Comparison of ENCODE assay signal across 10 mouse cellular contexts in genomic region chr8:11421105-11421504, GRCm38 (mm10). TPM values are rescaled to one million over a fixed set of nuclear protein-coding genes. Genes with fewer than 3 reads are reported as not detected.
DNase-seq lines count a peak whose midpoint lies in the region; ATAC-seq and TF ChIP-seq lines count a peak whose summit lies in the region.
"Had no signal": no experiment of that assay in that cellular context is flagged by ENCODE, and none has a peak within 500 bp of the region (broad histone marks: within the 10 kb centered on the region; RNA-seq: fewer than 3 reads in every experiment).

No protein-coding gene starts in this region.

- H3K4me1 ChIP-seq in MEL (ENCODE audit: control insufficient read depth in 1 of 2, insufficient read depth in 2 of 2, low read length in 2 of 2), result no peaks in the 10 kb centered on the region
- H3K4me1 ChIP-seq: liver, embryonic 15.5 days had no signal

- peak; percentile 72 to 95 (median 73); a peak in 5 of 6 replicates for TF ChIP-seq CTCF in MEL (IDR thresholded peaks at IDR 0.05 in 2 of 3, conservative IDR thresholded peaks at IDR 0.05 in 1 of 3; ENCODE audit: control insufficient read depth in 1 of 3, insufficient read depth in 1 of 3, low read depth in 2 of 3, low read length in 3 of 3, poor library complexity in 1 of 3, severe bottlenecking in 1 of 3)

- no peak overlapping the region for H3K9ac ChIP-seq in MEL (ENCODE audit: control insufficient read depth, low read depth, low read length, poor library complexity, severe bottlenecking)
- H3K9ac ChIP-seq: liver, embryonic 15.5 days; stomach, embryonic 15.5 days had no signal

- no peaks in the 10 kb centered on the region for H3K9me3 ChIP-seq in MEL (replicated peaks; ENCODE audit: insufficient read depth, low read length)
- H3K9me3 ChIP-seq: liver, embryonic 15.5 days; stomach, embryonic 15.5 days had no signal

- peak; percentile 49 for TF ChIP-seq RAD21 in MEL (IDR thresholded peaks at IDR 0.05; ENCODE audit: low read depth, low read length)

- DNase-seq in kidney, adult 18-20 months, result peak; percentile 63
- DNase-seq in kidney, adult 11 months, result no peak
- DNase-seq in B cell, adult 2 months, result peak; percentile 59 to 67
- DNase-seq in MEL (ENCODE audit: low read depth, low spot score), result peak; percentile 52
- peak; percentile 44 to 67 for DNase-seq in cerebellum, postnatal 14 days
- DNase-seq in left cerebral cortex, postnatal 4 days, result peak; percentile 49
- peak; percentile 24 for DNase-seq in right cerebral cortex, postnatal 25 days

- no peaks in the 10 kb centered on the region for H3K27me3 ChIP-seq in MEL (ENCODE audit: control insufficient read depth in 1 of 2, insufficient read depth in 2 of 2, low read length in 2 of 2)
- H3K27me3 ChIP-seq: liver, embryonic 15.5 days; stomach, embryonic 15.5 days had no signal

- no peak for ATAC-seq in erythroid progenitor cell, adult 5-6 weeks (replicated peaks; ENCODE audit: low FRiP score, poor library complexity, severe bottlenecking)

- no peak overlapping the region for H3K27ac ChIP-seq in MEL (ENCODE audit: control insufficient read depth, low read depth, low read length)
- H3K27ac ChIP-seq: liver, embryonic 15.5 days; stomach, embryonic 15.5 days had no signal

- no peak for TF ChIP-seq EP300 in MEL (IDR thresholded peaks at IDR 0.05; ENCODE audit: low read depth in 1 of 2, low read length in 2 of 2)

- intact Hi-C loops in left cerebral cortex, postnatal 4 days (cut with DNase I), result loop anchor here (10.0 kb wide), 1 partner anchor 64 kb away; no protein-coding TSS in a partner anchor

- no peak for TF ChIP-seq POLR2A in MEL (IDR thresholded peaks at IDR 0.05; ENCODE audit: control insufficient read depth in 1 of 2, insufficient read depth in 1 of 2, low read depth in 1 of 2, low read length in 2 of 2, poor library complexity in 1 of 2)

- no peaks in the 10 kb centered on the region for H3K79me2 ChIP-seq in MEL (ENCODE audit: control insufficient read depth, insufficient read depth, low read length, poor library complexity)

- no peak overlapping the region for H3K4me3 ChIP-seq in MEL (ENCODE audit: control insufficient read depth in 1 of 2, insufficient read depth in 1 of 2, low read depth in 2 of 2, low read length in 2 of 2)
- H3K4me3 ChIP-seq: liver, embryonic 15.5 days; stomach, embryonic 15.5 days had no signal

- H3K36me3 ChIP-seq in MEL (ENCODE audit: control insufficient read depth in 1 of 2, insufficient read depth in 2 of 2, low read length in 2 of 2), result no peaks in the 10 kb centered on the region
- H3K36me3 ChIP-seq: liver, embryonic 15.5 days had no signal

TF ChIP-seq in MEL, 35 proteins besides CTCF, POLR2A, EP300 and RAD21:
- no peak for TF ChIP-seq SIN3A (IDR thresholded peaks at IDR 0.05; ENCODE audit: low read length)
- TF ChIP-seq SMC3 (IDR thresholded peaks at IDR 0.05; ENCODE audit: low read depth, low read length), result peak; percentile 43

RNA-seq across cellular contexts. Expression of gene Rab20, which starts 57.4 kb away (rescaled TPM):
- total RNA-seq in MEL (2012; rRNA removed), result 8.4 and 10.4 TPM in 2 replicates
- polyA plus RNA-seq in MEL (2012; ENCODE audit: insufficient read depth in 1 of 2, insufficient read length in 2 of 2, low read depth in 1 of 2, low replicate concordance in 2 of 2, missing spikeins in 1 of 2), result 1 to 10 TPM in 1 of 2 experiments, not detected in 1; 9.5 TPM
- under 1 TPM; 0.34 to 0.36 TPM for total RNA-seq in left cerebral cortex, postnatal 4 days (2021)
- 2.9 TPM in 1 of 2 replicates, not detected in the other for total RNA-seq in erythroid progenitor cell, adult 5-6 weeks (2015; ENCODE audit: low replicate concordance)
- 2.8 and 3.6 TPM in 2 replicates for total RNA-seq in erythroid progenitor cell, adult 5-6 weeks (2017; ENCODE audit: low replicate concordance)
